Mouse (Mus musculus) E14TG2a.4 (cell line): ENCODE measurements around the gene Gzf1.

Experiments
- CTCF ChIP-seq: conservative IDR thresholded peaks from 2 replicates; pipeline ENCODE4 v1.5.1; 2014; ENCODE audit warnings: low read length
- NANOG ChIP-seq: IDR thresholded peaks from 2 replicates; pipeline ENCODE4 v1.6.1; 2014; ENCODE audit warnings: borderline replicate concordance, low read length, mixed read lengths
- POU5F1 ChIP-seq: IDR thresholded peaks from 2 replicates; pipeline ENCODE4 v1.6.1; 2014; ENCODE audit warnings: low read length, borderline replicate concordance

DNA sequence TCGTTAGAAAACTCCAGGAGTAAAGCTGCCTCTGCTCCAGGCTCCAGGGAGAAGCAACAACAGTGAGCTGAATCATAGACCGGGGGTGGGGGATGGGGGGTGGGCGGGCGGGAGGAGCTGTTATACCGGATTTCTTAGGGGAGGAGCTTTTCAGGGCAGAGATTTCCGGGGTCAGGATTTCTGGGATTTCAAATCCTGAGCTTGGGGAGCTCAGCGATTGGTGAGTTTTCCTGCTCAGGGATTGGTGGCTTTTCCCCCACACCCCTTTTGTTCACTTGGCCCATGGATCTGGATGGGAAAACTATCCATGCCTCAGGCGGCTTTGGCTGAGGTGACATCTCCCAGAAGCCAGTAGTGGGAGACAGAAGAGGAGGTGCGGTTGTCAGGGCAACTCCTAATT, 1.5 kb upstream of the Gzf1 start:
- TF ChIP-seq CTCF, result no peak
- no peak for TF ChIP-seq NANOG
- no peak for TF ChIP-seq POU5F1
